In genomic region chr2:77245806-77246205, GRCm38 (mm10) we compare ENCODE assay signal across 10 mouse cellular contexts. TPM values are rescaled to one million over a fixed set of nuclear protein-coding genes. Genes with fewer than 3 reads are reported as not detected.
DNase-seq lines count a peak whose midpoint lies in the region; ATAC-seq lines count a peak whose summit lies in the region.
"Had no signal": no experiment of that assay in that cellular context is flagged by ENCODE, and none has a peak within 500 bp of the region (broad histone marks: within the 10 kb centered on the region; RNA-seq: fewer than 3 reads in every experiment).

No protein-coding gene starts in this region.

- H3K4me2 ChIP-seq in hindbrain, embryonic 15.5 days: no peak overlapping the region
- no peak overlapping the region for H3K4me2 ChIP-seq in hindbrain, embryonic 16.5 days (ENCODE audit: low read length)
- no peak overlapping the region for H3K4me2 ChIP-seq in neural tube, embryonic 13.5 days
- no peak overlapping the region for H3K4me2 ChIP-seq in heart, embryonic 16.5 days (ENCODE audit: low read depth, low read length)
- H3K4me2 ChIP-seq: midbrain, embryonic 12.5 days had no signal

- ATAC-seq in hindbrain, embryonic 15.5 days (ENCODE audit: low FRiP score, low read depth): 0 out of 2 replicates have a peak, but pooled peaks have one; percentile 13
- no peak; the same call in 1 of the 2 replicates for ATAC-seq in hindbrain, embryonic 16.5 days
- ATAC-seq in neural tube, embryonic 13.5 days (ENCODE audit: low read depth): no peak
- no peak for ATAC-seq in heart, embryonic 16.5 days (replicated peaks; ENCODE audit: extremely low read depth, insufficient read depth, low FRiP score)

- no peak overlapping the region for H3K27ac ChIP-seq in hindbrain, embryonic 15.5 days (replicated peaks)
- no peak overlapping the region for H3K27ac ChIP-seq in hindbrain, embryonic 16.5 days (ENCODE audit: low read depth, low read length)
- peak overlapping the region; percentile 61; the same call in 1 of the 2 replicates for H3K27ac ChIP-seq in neural tube, embryonic 13.5 days (replicated peaks)
- H3K27ac ChIP-seq in heart, embryonic 16.5 days (ENCODE audit: low read length): peak overlapping the region; percentile 64
- H3K27ac ChIP-seq: midbrain, embryonic 12.5 days had no signal

- peaks cover 7% of the 10 kb centered on the region for H3K36me3 ChIP-seq in hindbrain, embryonic 15.5 days
- peaks cover 3% of the 10 kb centered on the region; the same call in 1 of the 2 replicates for H3K36me3 ChIP-seq in hindbrain, embryonic 16.5 days (ENCODE audit: control insufficient read depth, insufficient read depth, low read length)
- peaks cover 30% of the 10 kb centered on the region for H3K36me3 ChIP-seq in neural tube, embryonic 13.5 days
- H3K36me3 ChIP-seq in heart, embryonic 16.5 days (ENCODE audit: control insufficient read depth, insufficient read depth): peaks cover 5% of the 10 kb centered on the region; the same call in 1 of the 2 replicates

- peaks cover 17% of the 10 kb centered on the region for H3K4me1 ChIP-seq in hindbrain, embryonic 15.5 days (replicated peaks)
- peaks cover 12% of the 10 kb centered on the region for H3K4me1 ChIP-seq in hindbrain, embryonic 16.5 days (ENCODE audit: control insufficient read depth, insufficient read depth, low read depth, low read length)
- H3K4me1 ChIP-seq in neural tube, embryonic 13.5 days (replicated peaks): peaks cover 31% of the 10 kb centered on the region
- peaks cover 30% of the 10 kb centered on the region for H3K4me1 ChIP-seq in heart, embryonic 16.5 days (ENCODE audit: control insufficient read depth, insufficient read depth, low read length)

- 77% methylated on average over 3 of the region's 3 CpGs for WGBS in hindbrain, embryonic 15.5 days
- WGBS in hindbrain, embryonic 16.5 days: 78% methylated on average over 3 of the region's 3 CpGs
- 42% methylated on average over 3 of the region's 3 CpGs for WGBS in neural tube, embryonic 13.5 days
- WGBS in heart, embryonic 16.5 days: 64% methylated on average over 3 of the region's 3 CpGs

- DNase-seq in neural tube, embryonic 10.5 days (ENCODE audit: extremely low spot score, low spot score): no peak
- DNase-seq in thymus, postnatal 4 days: no peak
- DNase-seq in cerebellum, adult 8-10 months: no peak
- DNase-seq: adrenal gland, adult 8-10 months; lung, adult 18-20 months had no signal

- H3K27me3 ChIP-seq in hindbrain, embryonic 15.5 days: no peaks in the 10 kb centered on the region
- no peaks in the 10 kb centered on the region for H3K27me3 ChIP-seq in hindbrain, embryonic 16.5 days (replicated peaks; ENCODE audit: control insufficient read depth, insufficient read depth, low read length)
- no peaks in the 10 kb centered on the region for H3K27me3 ChIP-seq in neural tube, embryonic 13.5 days
- no peaks in the 10 kb centered on the region for H3K27me3 ChIP-seq in heart, embryonic 16.5 days (ENCODE audit: control insufficient read depth, insufficient read depth, low read length)
- H3K27me3 ChIP-seq: midbrain, embryonic 12.5 days had no signal

- H3K4me3 ChIP-seq in hindbrain, embryonic 15.5 days: no peak overlapping the region
- H3K4me3 ChIP-seq in hindbrain, embryonic 16.5 days (ENCODE audit: low read length): no peak overlapping the region
- no peak overlapping the region for H3K4me3 ChIP-seq in neural tube, embryonic 13.5 days
- H3K4me3 ChIP-seq in heart, embryonic 16.5 days (ENCODE audit: low read length): no peak overlapping the region
- H3K4me3 ChIP-seq: midbrain, embryonic 12.5 days had no signal

- H3K9me3 ChIP-seq in hindbrain, embryonic 15.5 days: no peaks in the 10 kb centered on the region
- H3K9me3 ChIP-seq in hindbrain, embryonic 16.5 days (ENCODE audit: control insufficient read depth, low read length): no peaks in the 10 kb centered on the region
- H3K9me3 ChIP-seq in neural tube, embryonic 13.5 days: no peaks in the 10 kb centered on the region
- no peaks in the 10 kb centered on the region for H3K9me3 ChIP-seq in heart, embryonic 16.5 days (replicated peaks; ENCODE audit: control insufficient read depth, low read length)
- H3K9me3 ChIP-seq: midbrain, embryonic 12.5 days had no signal

- H3K9ac ChIP-seq in hindbrain, embryonic 15.5 days: no peak overlapping the region
- no peak overlapping the region for H3K9ac ChIP-seq in hindbrain, embryonic 16.5 days (ENCODE audit: low read depth, low read length)
- H3K9ac ChIP-seq in neural tube, embryonic 13.5 days: 0 out of 2 replicates have a peak overlapping the region, but pooled peaks have one; percentile 17
- peak overlapping the region; percentile 45; the same call in 1 of the 2 replicates for H3K9ac ChIP-seq in heart, embryonic 16.5 days (ENCODE audit: low read length)
- H3K9ac ChIP-seq: midbrain, embryonic 12.5 days had no signal

RNA-seq across cellular contexts. Expression of gene Sestd1, which starts 34.6 kb away (rescaled TPM):
- 28.1 and 30.5 TPM in 2 replicates for polyA plus RNA-seq in hindbrain, embryonic 15.5 days (2015; fragmentation: Nextera tagmentation; extraction: Ambion mirVana)
- 21.5 and 22.0 TPM in 2 replicates for polyA plus RNA-seq in hindbrain, embryonic 16.5 days (2015; fragmentation: Nextera tagmentation; extraction: Ambion mirVana)
- polyA plus RNA-seq in neural tube, embryonic 13.5 days (2015; fragmentation: Nextera tagmentation; extraction: Ambion mirVana): 30.8 and 33.6 TPM in 2 replicates
- 10.3 and 10.8 TPM in 2 replicates for polyA plus RNA-seq in heart, embryonic 16.5 days (2015; fragmentation: Nextera tagmentation; extraction: Ambion mirVana)

Comparison
In these comparisons a context has a peak if more than half of its experiments do, and no peak if none do; other contexts are left out.
1. H3K27ac ChIP-seq: peak in neural tube, embryonic 13.5 days (single experiment) and heart, embryonic 16.5 days (single experiment); none in hindbrain, embryonic 15.5 days (single experiment) and hindbrain, embryonic 16.5 days (single experiment).
2. H3K9ac ChIP-seq: peak in neural tube, embryonic 13.5 days (single experiment) and heart, embryonic 16.5 days (single experiment); none in hindbrain, embryonic 15.5 days (single experiment) and hindbrain, embryonic 16.5 days (single experiment).